Mouse (Mus musculus): ENCODE results near the gene Pih1d2.

GRCm38 (mm10) chr9:50658391-50658790, 41.3 kb downstream of the Pih1d2 start:
- TF ChIP-seq CTCF (IDR thresholded peaks at IDR 0.05) (no peak), EP300 (IDR thresholded peaks at IDR 0.05; ENCODE audit: insufficient read depth, low read depth, low read length) (no peak), POLR2A (IDR thresholded peaks at IDR 0.05; ENCODE audit: insufficient read depth, low read depth, low read length) (no peak)
